Mouse (Mus musculus): ENCODE measurements around the gene Dcpp3. TPM values are rescaled to one million over a fixed set of nuclear protein-coding genes. Genes with fewer than 3 reads are reported as not detected.

Dcpp3 gene
- polyA plus RNA-seq (2014; fragmentation: Illumina TruSeq; extraction: RNeasy Lipid Tissue Mini Kit (QIAGEN cat#74804); ENCODE audit: low read depth, low replicate concordance) = not detected

GRCm38 (mm10) chr17:23917158-23917557, at the start of gene Dcpp3:
Gene Dcpp3 (plus strand): TSS chr17:23917458.

GRCm38 (mm10) chr17:23867756-23868155, 49.5 kb upstream of the Dcpp3 start, which contains the start of gene Prss21:
Gene Prss21 (plus strand): TSS chr17:23868056.

GRCm38 (mm10) chr17:23880576-23880975, 36.7 kb upstream of the Dcpp3 start, which contains the start of the genes Dcpp1 and Dcpp2:
Gene Dcpp1 (plus strand): TSS chr17:23880876.
Gene Dcpp2 (plus strand): TSS chr17:23880880.

GRCm38 (mm10) chr17:23941372-23941771, 24.1 kb downstream of the Dcpp3 start, which contains the start of gene Sbp:
Gene Sbp (plus strand): TSS chr17:23941672.

GRCm38 (mm10) chr17:23955174-23955573, 37.9 kb downstream of the Dcpp3 start, which contains the start of gene Sbpl:
Gene Sbpl (minus strand): TSS chr17:23955274.

Other genes with a start within 250 kb of the Dcpp3 start
- gene Hcfc1r1, start 243.9 kb upstream of the Dcpp3 start, polyA plus RNA-seq (2014; fragmentation: Illumina TruSeq; extraction: RNeasy Lipid Tissue Mini Kit (QIAGEN cat#74804); ENCODE audit: low read depth, low replicate concordance) = 11.7 TPM
- gene Thoc6, start 243.6 kb upstream of the Dcpp3 start, polyA plus RNA-seq (2014; fragmentation: Illumina TruSeq; extraction: RNeasy Lipid Tissue Mini Kit (QIAGEN cat#74804); ENCODE audit: low read depth, low replicate concordance) = 3.1 TPM
- gene Tnfrsf12a, start 240.0 kb upstream of the Dcpp3 start, polyA plus RNA-seq (2014; fragmentation: Illumina TruSeq; extraction: RNeasy Lipid Tissue Mini Kit (QIAGEN cat#74804); ENCODE audit: low read depth, low replicate concordance) = 4.1 TPM
- gene Cldn6, start 238.2 kb upstream of the Dcpp3 start, polyA plus RNA-seq (2014; fragmentation: Illumina TruSeq; extraction: RNeasy Lipid Tissue Mini Kit (QIAGEN cat#74804); ENCODE audit: low read depth, low replicate concordance) = not detected
- not detected for gene Cldn9, start 233.4 kb upstream of the Dcpp3 start, polyA plus RNA-seq (2014; fragmentation: Illumina TruSeq; extraction: RNeasy Lipid Tissue Mini Kit (QIAGEN cat#74804); ENCODE audit: low read depth, low replicate concordance)
- gene 1520401A03Rik, start 194.7 kb upstream of the Dcpp3 start, polyA plus RNA-seq (2014; fragmentation: Illumina TruSeq; extraction: RNeasy Lipid Tissue Mini Kit (QIAGEN cat#74804); ENCODE audit: low read depth, low replicate concordance) = 0.58 TPM
- gene Pkmyt1, start 191.1 kb upstream of the Dcpp3 start, polyA plus RNA-seq (2014; fragmentation: Illumina TruSeq; extraction: RNeasy Lipid Tissue Mini Kit (QIAGEN cat#74804); ENCODE audit: low read depth, low replicate concordance) = not detected
- 3.3 TPM for gene Paqr4, start 176.6 kb upstream of the Dcpp3 start, polyA plus RNA-seq (2014; fragmentation: Illumina TruSeq; extraction: RNeasy Lipid Tissue Mini Kit (QIAGEN cat#74804); ENCODE audit: low read depth, low replicate concordance)
- not detected for gene Kremen2, start 171.6 kb upstream of the Dcpp3 start, polyA plus RNA-seq (2014; fragmentation: Illumina TruSeq; extraction: RNeasy Lipid Tissue Mini Kit (QIAGEN cat#74804); ENCODE audit: low read depth, low replicate concordance)
- 1.2 TPM for gene Flywch1, start 145.9 kb upstream of the Dcpp3 start, polyA plus RNA-seq (2014; fragmentation: Illumina TruSeq; extraction: RNeasy Lipid Tissue Mini Kit (QIAGEN cat#74804); ENCODE audit: low read depth, low replicate concordance)
- gene Flywch2, start 131.4 kb upstream of the Dcpp3 start, polyA plus RNA-seq (2014; fragmentation: Illumina TruSeq; extraction: RNeasy Lipid Tissue Mini Kit (QIAGEN cat#74804); ENCODE audit: low read depth, low replicate concordance) = 1.0 TPM
- 189 TPM for gene Srrm2, start 126.9 kb upstream of the Dcpp3 start, polyA plus RNA-seq (2014; fragmentation: Illumina TruSeq; extraction: RNeasy Lipid Tissue Mini Kit (QIAGEN cat#74804); ENCODE audit: low read depth, low replicate concordance)
- gene Elob, start 88.3 kb upstream of the Dcpp3 start, polyA plus RNA-seq (2014; fragmentation: Illumina TruSeq; extraction: RNeasy Lipid Tissue Mini Kit (QIAGEN cat#74804); ENCODE audit: low read depth, low replicate concordance) = 32.6 TPM
- not detected for gene Prss33, start 81.4 kb upstream of the Dcpp3 start, polyA plus RNA-seq (2014; fragmentation: Illumina TruSeq; extraction: RNeasy Lipid Tissue Mini Kit (QIAGEN cat#74804); ENCODE audit: low read depth, low replicate concordance)
- not detected for gene Prss32, start 73.6 kb upstream of the Dcpp3 start, polyA plus RNA-seq (2014; fragmentation: Illumina TruSeq; extraction: RNeasy Lipid Tissue Mini Kit (QIAGEN cat#74804); ENCODE audit: low read depth, low replicate concordance)
- not detected for gene Prss41, start 73.3 kb upstream of the Dcpp3 start, polyA plus RNA-seq (2014; fragmentation: Illumina TruSeq; extraction: RNeasy Lipid Tissue Mini Kit (QIAGEN cat#74804); ENCODE audit: low read depth, low replicate concordance)
- gene Prss21, start 49.4 kb upstream of the Dcpp3 start, polyA plus RNA-seq (2014; fragmentation: Illumina TruSeq; extraction: RNeasy Lipid Tissue Mini Kit (QIAGEN cat#74804); ENCODE audit: low read depth, low replicate concordance) = not detected
- not detected for gene Dcpp1, start 36.6 kb upstream of the Dcpp3 start, polyA plus RNA-seq (2014; fragmentation: Illumina TruSeq; extraction: RNeasy Lipid Tissue Mini Kit (QIAGEN cat#74804); ENCODE audit: low read depth, low replicate concordance)
- not detected for gene Dcpp2, start 36.6 kb upstream of the Dcpp3 start, polyA plus RNA-seq (2014; fragmentation: Illumina TruSeq; extraction: RNeasy Lipid Tissue Mini Kit (QIAGEN cat#74804); ENCODE audit: low read depth, low replicate concordance)
- gene Sbp, start 24.2 kb downstream of the Dcpp3 start, polyA plus RNA-seq (2014; fragmentation: Illumina TruSeq; extraction: RNeasy Lipid Tissue Mini Kit (QIAGEN cat#74804); ENCODE audit: low read depth, low replicate concordance) = not detected
- not detected for gene Sbpl, start 37.8 kb downstream of the Dcpp3 start, polyA plus RNA-seq (2014; fragmentation: Illumina TruSeq; extraction: RNeasy Lipid Tissue Mini Kit (QIAGEN cat#74804); ENCODE audit: low read depth, low replicate concordance)
- not detected for gene Prss30, start 63.1 kb downstream of the Dcpp3 start, polyA plus RNA-seq (2014; fragmentation: Illumina TruSeq; extraction: RNeasy Lipid Tissue Mini Kit (QIAGEN cat#74804); ENCODE audit: low read depth, low replicate concordance)
- gene Prss22, start 80.6 kb downstream of the Dcpp3 start, polyA plus RNA-seq (2014; fragmentation: Illumina TruSeq; extraction: RNeasy Lipid Tissue Mini Kit (QIAGEN cat#74804); ENCODE audit: low read depth, low replicate concordance) = not detected
- not detected for gene Prss27, start 120.7 kb downstream of the Dcpp3 start, polyA plus RNA-seq (2014; fragmentation: Illumina TruSeq; extraction: RNeasy Lipid Tissue Mini Kit (QIAGEN cat#74804); ENCODE audit: low read depth, low replicate concordance)
- 26.7 TPM for gene Kctd5, start 156.0 kb downstream of the Dcpp3 start, polyA plus RNA-seq (2014; fragmentation: Illumina TruSeq; extraction: RNeasy Lipid Tissue Mini Kit (QIAGEN cat#74804); ENCODE audit: low read depth, low replicate concordance)
- 57.8 TPM for gene Pdpk1, start 233.5 kb downstream of the Dcpp3 start, polyA plus RNA-seq (2014; fragmentation: Illumina TruSeq; extraction: RNeasy Lipid Tissue Mini Kit (QIAGEN cat#74804); ENCODE audit: low read depth, low replicate concordance)
- not detected for gene Amdhd2, start 246.3 kb downstream of the Dcpp3 start, polyA plus RNA-seq (2014; fragmentation: Illumina TruSeq; extraction: RNeasy Lipid Tissue Mini Kit (QIAGEN cat#74804); ENCODE audit: low read depth, low replicate concordance)